Mouse (Mus musculus) cortical plate, adult 2 months (tissue): ENCODE data around the gene Pxmp2.

Source experiments
- CTCF ChIP-seq: fragments of 200-500 bp; IDR thresholded peaks from 2 replicates; pipeline ENCODE4 v1.5.1; 2011; ENCODE audit warnings: mild to moderate bottlenecking, control low read depth, low read length; ENCODE audit not compliant: insufficient read depth; ENCODE audit errors: extremely low read depth
- POLR2A ChIP-seq: fragments of 200-500 bp; IDR thresholded peaks from 2 replicates; pipeline ENCODE4 v1.6.1; 2011; ENCODE audit warnings: mild to moderate bottlenecking, low read length, control low read depth; ENCODE audit not compliant: insufficient read depth; ENCODE audit errors: extremely low read depth

DNA sequence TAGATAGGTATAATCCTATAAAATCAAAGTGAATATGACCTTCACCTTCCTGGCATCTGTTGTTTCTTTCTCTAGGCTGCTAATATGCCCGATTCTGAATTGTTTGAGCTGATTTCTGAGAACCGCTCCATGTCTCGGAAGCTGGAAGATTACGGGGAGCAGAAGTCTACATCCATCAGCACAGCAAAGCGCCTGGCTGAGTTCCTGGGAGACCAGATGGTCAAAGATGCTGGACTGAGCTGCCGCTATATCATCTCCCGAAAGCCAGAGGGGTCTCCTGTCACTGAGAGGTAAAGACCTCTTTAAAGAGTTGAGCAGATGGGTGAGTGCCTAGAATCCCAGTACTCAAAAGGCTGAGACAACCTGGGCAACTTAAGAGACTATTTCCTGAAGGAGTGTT lies 22.9 kb upstream of the Pxmp2 start:
- TF ChIP-seq CTCF = no peak
- no peak for TF ChIP-seq POLR2A
